Mouse (Mus musculus) neural tube, embryonic 15.5 days (tissue): ENCODE measurements around the gene Gpr153. TPM values are rescaled to one million over a fixed set of nuclear protein-coding genes. Genes with fewer than 3 reads are reported as not detected.
A peak's percentile ranks its signal among the peaks of the same experiment; 100 is the strongest.

Experiments
- ATAC-seq: fragments of 200-750 bp; cut with Nextera tagmentation; 2 replicates; pipeline ENCODE4 v1.8.0; 2017; ENCODE audit warnings: mild to moderate bottlenecking, moderate TSS enrichment, moderate library complexity; ENCODE audit not compliant: low FRiP score
- H3K27ac ChIP-seq: fragments of 300-500 bp; sonication (generic); replicated peaks from 2 replicates; pipeline ENCODE4 v1.5.1; 2015; ENCODE audit warnings: mild to moderate bottlenecking, inconsistent platforms
- H3K27me3 ChIP-seq: fragments of 300-500 bp; sonication (generic); replicated peaks from 2 replicates; pipeline ENCODE4 v1.6.1; 2015; ENCODE audit warnings: inconsistent platforms
- H3K36me3 ChIP-seq: fragments of 300-500 bp; sonication (generic); 2 replicates; pipeline ENCODE4 v1.6.1; 2015; ENCODE audit warnings: inconsistent platforms
- H3K4me1 ChIP-seq: fragments of 300-500 bp; sonication (generic); 2 replicates; pipeline ENCODE4 v1.6.1; 2015; ENCODE audit warnings: inconsistent platforms
- H3K4me2 ChIP-seq: fragments of 300-500 bp; sonication (generic); 2 replicates; pipeline ENCODE4 v1.6.1; 2015; ENCODE audit warnings: inconsistent platforms, mild to moderate bottlenecking, moderate library complexity
- H3K4me3 ChIP-seq: fragments of 300-500 bp; sonication (generic); replicated peaks from 2 replicates; pipeline ENCODE4 v1.5.1; 2015; ENCODE audit warnings: mild to moderate bottlenecking, inconsistent platforms
- H3K9ac ChIP-seq: fragments of 300-500 bp; sonication (generic); replicated peaks from 2 replicates; pipeline ENCODE4 v1.6.1; 2015; ENCODE audit warnings: mild to moderate bottlenecking, inconsistent platforms
- H3K9me3 ChIP-seq: fragments of 300-500 bp; sonication (generic); replicated peaks from 2 replicates; pipeline ENCODE4 v1.6.1; 2016; ENCODE audit warnings: inconsistent platforms
- WGBS: fragments of 180-500 bp; shearing (Covaris S2); methylation state at CpG from one replicate; pipeline ENCODE4 v1.1.7; 2015; ENCODE audit warnings: mixed read lengths; 5-methylcytosine and 5-hydroxymethylcytosine counted together
- polyA plus RNA-seq: library from polyadenylated mRNA; unstranded; fragments of >200 nt; fragmentation: Nextera tagmentation; extraction: Ambion mirVana; gene quantifications from 2 replicates; pipeline ENCODE4 v1.2.1, GENCODE M21; 2015

Gene Gpr153
- polyA plus RNA-seq, 1 experiment from 2014 or later: 20.8 TPM

DNA sequence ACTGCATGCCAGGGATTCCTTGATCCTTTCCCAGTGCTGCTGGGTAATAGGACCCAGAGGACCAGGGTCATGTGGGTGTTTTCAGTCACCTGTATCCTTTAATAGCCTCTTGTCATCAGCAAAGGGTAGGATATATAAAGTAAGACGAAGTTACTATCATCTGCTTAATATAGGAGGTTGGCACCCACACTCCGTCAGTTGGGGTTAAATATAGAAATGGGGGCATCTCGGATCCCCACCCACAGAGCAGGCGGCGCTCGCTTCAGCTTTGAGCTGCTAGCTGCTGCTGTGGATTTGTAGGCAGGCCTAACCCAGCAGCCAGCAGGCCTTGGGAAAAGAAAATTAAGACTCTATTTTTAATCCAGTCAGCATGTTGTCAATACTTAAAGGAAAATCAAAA lies 28.0 kb upstream of the Gpr153 start:
- Histone ChIP-seq H3K36me3 (peaks cover 12% of the 10 kb centered on the region), H3K4me2 (no peak overlapping the region), H3K4me3 (no peak overlapping the region), H3K9me3 (no peaks in the 10 kb centered on the region), H3K9ac (no peak overlapping the region), H3K27me3 (no peaks in the 10 kb centered on the region), H3K27ac (peak overlapping the region; percentile 42), H3K4me1 (peaks cover 25% of the 10 kb centered on the region)
- no peak for ATAC-seq
- 51% methylated on average over 6 of the region's 6 CpGs for WGBS

GRCm38 (mm10) chr4:152247195-152247594 lies 26.8 kb upstream of the Gpr153 start:
- 87% methylated on average over 3 of the region's 3 CpGs for WGBS
- no peaks in the 10 kb centered on the region for H3K27me3 ChIP-seq
- no peak overlapping the region for H3K9ac ChIP-seq
- H3K9me3 ChIP-seq: no peaks in the 10 kb centered on the region
- H3K4me2 ChIP-seq: no peak overlapping the region
- H3K4me3 ChIP-seq: no peak overlapping the region
- peak overlapping the region; percentile 42 for H3K27ac ChIP-seq
- H3K4me1 ChIP-seq: peaks cover 25% of the 10 kb centered on the region
- H3K36me3 ChIP-seq: peaks cover 6% of the 10 kb centered on the region
- no peak for ATAC-seq

- Histone ChIP-seq H3K4me1 (peaks cover 14% of the 10 kb centered on the region), H3K4me3 (no peak overlapping the region), H3K9me3 (no peaks in the 10 kb centered on the region), H3K27me3 (no peaks in the 10 kb centered on the region), H3K27ac (no peak overlapping the region), H3K4me2 (no peak overlapping the region), H3K9ac (no peak overlapping the region), H3K36me3 (peaks cover 11% of the 10 kb centered on the region; the same call in 1 of the 2 replicates)
- ATAC-seq: no peak
- WGBS: 90% methylated on average over 6 of the region's 6 CpGs
These were observed 23.4 kb upstream of the Gpr153 start for GRCm38 (mm10) chr4:152250615-152251014.

- Histone ChIP-seq H3K4me1 (peaks cover 10% of the 10 kb centered on the region; the same call in 1 of the 2 replicates), H3K4me2 (no peak overlapping the region), H3K9ac (no peak overlapping the region), H3K27me3 (no peaks in the 10 kb centered on the region), H3K27ac (no peak overlapping the region), H3K9me3 (no peaks in the 10 kb centered on the region), H3K36me3 (peaks cover 18% of the 10 kb centered on the region; the same call in 1 of the 2 replicates), H3K4me3 (no peak overlapping the region)
- 82% methylated on average over 9 of the region's 9 CpGs for WGBS
- ATAC-seq: no peak
These were observed 20.8 kb upstream of the Gpr153 start for GRCm38 (mm10) chr4:152253183-152253759.

GRCm38 (mm10) chr4:152257070-152257469 lies 17.0 kb upstream of the Gpr153 start:
- WGBS: 55% methylated on average over 6 of the region's 6 CpGs
- H3K4me1 ChIP-seq: peaks cover 10% of the 10 kb centered on the region; the same call in 1 of the 2 replicates
- no peak overlapping the region for H3K27ac ChIP-seq
- ATAC-seq: no peak
- no peaks in the 10 kb centered on the region for H3K27me3 ChIP-seq
- peaks cover 26% of the 10 kb centered on the region; the same call in 1 of the 2 replicates for H3K36me3 ChIP-seq
- H3K4me3 ChIP-seq: no peak overlapping the region
- H3K9ac ChIP-seq: no peak overlapping the region
- no peak overlapping the region for H3K4me2 ChIP-seq
- no peaks in the 10 kb centered on the region for H3K9me3 ChIP-seq

- Histone ChIP-seq H3K9me3 (no peaks in the 10 kb centered on the region), H3K4me3 (no peak overlapping the region), H3K4me1 (peaks cover 21% of the 10 kb centered on the region), H3K9ac (no peak overlapping the region), H3K36me3 (peaks cover 32% of the 10 kb centered on the region; the same call in 1 of the 2 replicates), H3K4me2 (no peak overlapping the region), H3K27ac (no peak overlapping the region), H3K27me3 (no peaks in the 10 kb centered on the region)
- no peak for ATAC-seq
- WGBS: 91% methylated on average over 8 of the region's 8 CpGs
These were observed 13.6 kb upstream of the Gpr153 start for GRCm38 (mm10) chr4:152260451-152260850.

DNA sequence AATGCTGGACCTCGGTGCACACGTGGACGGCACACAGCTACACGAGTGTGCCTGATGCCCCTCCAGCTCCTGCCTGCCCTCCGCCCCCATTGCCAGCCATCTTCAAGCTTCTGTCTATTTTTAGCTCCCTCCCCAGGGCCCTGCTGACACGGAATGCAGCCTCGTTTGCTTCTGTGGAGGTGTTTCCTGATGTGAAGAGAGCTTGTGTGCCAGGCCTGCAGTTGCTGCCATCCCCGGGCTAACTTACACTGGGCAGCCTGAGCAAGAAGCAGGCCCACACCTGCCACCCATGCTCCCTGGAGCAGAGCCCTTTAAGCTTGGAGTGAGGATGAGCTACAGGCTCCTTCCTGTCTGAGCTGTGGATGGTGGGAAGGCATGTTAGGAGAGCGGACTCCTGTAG lies 11.8 kb upstream of the Gpr153 start:
- no peak overlapping the region for H3K9ac ChIP-seq
- no peak overlapping the region for H3K4me2 ChIP-seq
- WGBS: 74% methylated on average over 9 of the region's 9 CpGs
- peaks cover 25% of the 10 kb centered on the region for H3K4me1 ChIP-seq
- H3K9me3 ChIP-seq: no peaks in the 10 kb centered on the region
- H3K36me3 ChIP-seq: 0 out of 2 replicates have a peak, but pooled peaks cover 23% of the 10 kb centered on the region
- no peak overlapping the region for H3K27ac ChIP-seq
- no peak overlapping the region for H3K4me3 ChIP-seq
- ATAC-seq: no peak
- no peaks in the 10 kb centered on the region for H3K27me3 ChIP-seq

DNA sequence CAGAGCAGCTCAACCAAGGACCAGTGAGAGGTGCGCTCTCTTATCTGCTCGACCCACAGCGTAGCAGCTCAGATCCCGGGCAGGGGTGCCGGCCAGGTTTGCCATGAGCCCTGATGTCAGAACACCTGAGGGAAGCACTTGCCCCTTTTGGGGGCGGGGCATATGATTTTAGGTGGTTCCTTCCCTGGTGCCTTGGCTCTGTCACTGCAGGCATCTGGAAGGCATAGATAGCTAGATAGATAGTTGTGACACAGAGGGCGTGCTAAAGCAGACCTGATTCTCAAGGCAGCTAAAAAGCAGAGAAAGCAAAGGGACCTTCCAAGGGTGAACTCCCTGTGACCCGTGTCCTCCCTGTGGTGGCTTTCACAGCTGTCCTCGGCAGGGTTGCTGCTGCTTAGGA lies 10.9 kb upstream of the Gpr153 start:
- 63% methylated on average over 9 of the region's 9 CpGs for WGBS
- ATAC-seq: no peak
- Histone ChIP-seq H3K36me3 (0 out of 2 replicates have a peak, but pooled peaks cover 23% of the 10 kb centered on the region), H3K27me3 (no peaks in the 10 kb centered on the region), H3K4me1 (peaks cover 30% of the 10 kb centered on the region), H3K9ac (no peak overlapping the region), H3K27ac (no peak overlapping the region), H3K4me3 (no peak overlapping the region), H3K9me3 (no peaks in the 10 kb centered on the region), H3K4me2 (no peak overlapping the region)

GRCm38 (mm10) chr4:152263512-152264176 lies 10.4 kb upstream of the Gpr153 start:
- no peaks in the 10 kb centered on the region for H3K9me3 ChIP-seq
- H3K9ac ChIP-seq: no peak overlapping the region
- no peak overlapping the region for H3K4me2 ChIP-seq
- no peak overlapping the region for H3K4me3 ChIP-seq
- 0 out of 2 replicates have a peak, but pooled peaks cover 23% of the 10 kb centered on the region for H3K36me3 ChIP-seq
- peaks cover 32% of the 10 kb centered on the region for H3K4me1 ChIP-seq
- no peak for ATAC-seq
- H3K27ac ChIP-seq: no peak overlapping the region; the same call in 1 of the 2 replicates
- no peaks in the 10 kb centered on the region; the same call in 1 of the 2 replicates for H3K27me3 ChIP-seq
- 41% methylated on average over 10 of the region's 10 CpGs for WGBS

DNA sequence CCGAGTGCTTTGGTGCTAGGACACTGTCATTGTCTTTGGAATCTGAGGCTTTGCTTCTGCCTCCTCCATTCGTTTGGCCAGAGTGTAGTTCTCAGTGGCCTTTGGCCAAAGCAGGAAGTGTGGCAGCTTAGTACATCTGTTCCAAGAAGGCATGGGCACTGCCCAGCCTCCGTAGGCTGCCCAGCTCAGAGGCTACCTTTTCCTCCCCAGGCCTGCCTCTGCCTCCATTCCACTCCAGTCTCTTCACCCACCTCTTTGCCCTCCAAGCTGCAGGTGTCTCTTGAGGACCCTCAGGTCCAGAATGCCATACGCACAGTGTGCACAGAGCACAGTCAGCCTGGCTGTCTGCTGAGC lies 9.9 kb upstream of the Gpr153 start:
- H3K27me3 ChIP-seq: no peaks in the 10 kb centered on the region; the same call in 1 of the 2 replicates
- no peak overlapping the region for H3K9ac ChIP-seq
- no peak overlapping the region for H3K4me3 ChIP-seq
- ATAC-seq: no peak
- WGBS: 67% methylated on average over 4 of the region's 4 CpGs
- no peaks in the 10 kb centered on the region for H3K9me3 ChIP-seq
- peaks cover 32% of the 10 kb centered on the region for H3K4me1 ChIP-seq
- H3K27ac ChIP-seq: no peak overlapping the region; the same call in 1 of the 2 replicates
- 0 out of 2 replicates have a peak, but pooled peaks cover 23% of the 10 kb centered on the region for H3K36me3 ChIP-seq
- H3K4me2 ChIP-seq: no peak overlapping the region

DNA sequence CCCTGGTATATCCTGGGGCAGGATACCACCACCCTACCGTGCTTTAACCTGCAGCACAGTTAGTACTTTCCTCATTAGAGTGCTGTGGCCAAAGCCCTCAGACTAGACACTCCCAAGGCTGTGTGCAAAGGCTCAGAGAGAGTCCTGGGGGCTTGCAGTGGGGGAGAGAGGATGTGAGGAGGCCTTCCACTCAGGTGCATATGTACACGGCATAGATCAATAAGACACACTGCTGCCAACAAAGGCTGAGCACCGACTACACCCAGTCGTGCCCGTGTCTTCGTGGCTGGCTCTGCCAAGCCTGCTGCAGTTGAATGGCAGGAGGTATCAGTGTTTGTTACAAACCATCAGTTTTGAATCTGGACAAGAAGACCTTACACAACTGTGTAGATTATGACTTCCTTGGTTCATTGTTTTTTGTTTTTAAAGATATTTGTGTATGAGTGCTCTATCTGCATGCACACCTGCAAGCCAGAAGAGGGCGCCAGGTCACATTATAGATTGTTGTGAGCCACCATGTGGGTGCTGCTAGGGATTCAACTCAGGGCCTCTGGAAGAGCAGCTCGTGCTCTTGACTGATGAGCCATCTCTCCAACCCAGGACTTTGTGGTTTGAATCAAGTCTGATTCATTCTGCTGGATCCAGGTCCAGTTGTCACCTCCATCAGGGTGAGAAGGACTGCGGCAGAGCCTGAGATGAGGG lies 9.0 kb upstream of the Gpr153 start:
- Histone ChIP-seq H3K9ac (no peak overlapping the region), H3K4me2 (no peak overlapping the region), H3K27me3 (no peaks in the 10 kb centered on the region; the same call in 1 of the 2 replicates), H3K9me3 (no peaks in the 10 kb centered on the region), H3K27ac (no peak overlapping the region), H3K4me3 (no peak overlapping the region), H3K36me3 (0 out of 2 replicates have a peak, but pooled peaks cover 18% of the 10 kb centered on the region), H3K4me1 (peaks cover 32% of the 10 kb centered on the region)
- ATAC-seq: no peak
- 92% methylated on average over 9 of the region's 9 CpGs for WGBS
